Mouse (Mus musculus) C2C12 (cell line): ENCODE data around the gene Galnt10. TPM values are rescaled to one million over a fixed set of nuclear protein-coding genes. Genes with fewer than 3 reads are reported as not detected.

ENCODE experiments used
- H3K27me3 ChIP-seq: one replicate; pipeline ENCODE4 v1.6.1; 2011; ENCODE audit not compliant: control insufficient read depth, insufficient read depth, insufficient read length
- H3K36me3 ChIP-seq: one replicate; pipeline ENCODE4 v1.6.1; 2011; ENCODE audit not compliant: control insufficient read depth, insufficient read depth
- H3K4me3 ChIP-seq: one replicate; pipeline ENCODE4 v1.5.1; 2011; ENCODE audit warnings: mild to moderate bottlenecking, control low read depth; ENCODE audit not compliant: poor library complexity, insufficient read depth, severe bottlenecking
- H3K79me2 ChIP-seq: one replicate; pipeline ENCODE4 v1.6.1; 2011; ENCODE audit not compliant: control insufficient read depth, insufficient read depth
- H3K79me3 ChIP-seq: one replicate; pipeline ENCODE4 v1.6.1; 2011; ENCODE audit warnings: low read depth, control low read depth
- H3ac ChIP-seq: one replicate; pipeline ENCODE3; 2011; ENCODE audit warnings: low read depth; ENCODE audit not compliant: control insufficient read depth, insufficient read length
- CEBPB ChIP-seq: IDR thresholded peaks from one replicate; pipeline ENCODE4 v1.6.1; 2011; ENCODE audit warnings: low read depth, mild to moderate bottlenecking, control low read depth, moderate library complexity
- CTCF ChIP-seq: IDR thresholded peaks from one replicate; pipeline ENCODE4 v1.5.1; 2011; ENCODE audit not compliant: control insufficient read depth, insufficient read depth, insufficient read length
- FOSL1 ChIP-seq: IDR thresholded peaks from one replicate; pipeline ENCODE4 v1.8.0; 2011; ENCODE audit warnings: mild to moderate bottlenecking, low read length; ENCODE audit not compliant: poor library complexity, insufficient read depth, severe bottlenecking
- MAX ChIP-seq: IDR thresholded peaks from one replicate; pipeline ENCODE4 v1.6.1; 2011; ENCODE audit warnings: mild to moderate bottlenecking, control low read depth
- MYOD1 ChIP-seq: IDR thresholded peaks from one replicate; pipeline ENCODE4 v1.6.1; 2011; ENCODE audit warnings: low read depth; ENCODE audit not compliant: control insufficient read depth, insufficient read length
- MYOG ChIP-seq: IDR thresholded peaks from one replicate; pipeline ENCODE4 v1.6.1; 2011; ENCODE audit not compliant: control insufficient read depth, insufficient read length; ENCODE audit errors: extremely low read depth
- USF1 ChIP-seq: IDR thresholded peaks from one replicate; pipeline ENCODE4 v1.6.1; 2011; ENCODE audit warnings: low read depth, mild to moderate bottlenecking, control low read depth, moderate library complexity
- polyA plus RNA-seq: library from polyadenylated mRNA; unstranded; fragments of >200 nt; fragmentation: generic; extraction: Trizol; gene quantifications from one replicate; pipeline ENCODE4 v1.2.1, GENCODE M21; 2012; ENCODE audit warnings: missing spikeins

Galnt10 gene
- polyA plus RNA-seq, 1 experiment, result 43.0 TPM

GRCm38 (mm10) chr11:57682589-57682988 lies 37.3 kb downstream of the Galnt10 start:
- Histone ChIP-seq H3K79me2 (peaks cover 26% of the 10 kb centered on the region), H3ac (no peak overlapping the region), H3K27me3 (no peaks in the 10 kb centered on the region), H3K79me3 (peaks cover 2% of the 10 kb centered on the region), H3K36me3 (no peaks in the 10 kb centered on the region), H3K4me3 (no peak overlapping the region)
- no peak for TF ChIP-seq CEBPB
- no peak for TF ChIP-seq MYOG
- TF ChIP-seq MYOD1, result no peak
- no peak for TF ChIP-seq FOSL1
- no peak for TF ChIP-seq USF1
- TF ChIP-seq CTCF, result no peak
- TF ChIP-seq MAX, result no peak

DNA sequence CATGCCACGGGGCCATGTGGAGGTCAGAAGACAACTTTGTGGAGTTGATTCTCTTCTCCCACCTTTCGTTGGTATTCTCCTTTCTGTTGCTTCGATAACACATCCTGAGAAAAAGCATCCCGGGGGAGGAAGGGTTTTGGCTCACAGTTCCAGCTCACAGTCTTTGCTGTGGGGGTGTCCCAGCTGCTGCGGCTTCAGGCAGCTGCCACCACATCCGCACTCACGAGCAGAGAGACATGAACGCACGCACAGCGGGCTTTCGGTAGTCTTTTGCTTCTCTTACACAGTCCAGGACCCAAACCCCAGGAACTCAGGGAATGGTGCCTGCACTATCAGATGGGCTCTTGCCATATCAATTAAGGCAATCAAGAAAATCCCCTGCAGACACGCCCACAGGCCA lies 37.9 kb downstream of the Galnt10 start:
- no peaks in the 10 kb centered on the region for H3K27me3 ChIP-seq
- no peaks in the 10 kb centered on the region for H3K79me3 ChIP-seq
- TF ChIP-seq MYOD1 (peak; percentile 81), FOSL1 (no peak), MYOG (no peak), CTCF (no peak), USF1 (no peak), MAX (no peak), CEBPB (no peak)
- H3K36me3 ChIP-seq, result no peaks in the 10 kb centered on the region
- no peak overlapping the region for H3ac ChIP-seq
- no peak overlapping the region for H3K4me3 ChIP-seq
- peaks cover 28% of the 10 kb centered on the region for H3K79me2 ChIP-seq

- Histone ChIP-seq H3K79me2 (peaks cover 29% of the 10 kb centered on the region), H3ac (no peak overlapping the region), H3K36me3 (no peaks in the 10 kb centered on the region), H3K27me3 (no peaks in the 10 kb centered on the region), H3K4me3 (no peak overlapping the region), H3K79me3 (no peaks in the 10 kb centered on the region)
- peak; percentile 22 for TF ChIP-seq MYOD1
- no peak for TF ChIP-seq FOSL1
These were observed 38.7 kb downstream of the Galnt10 start for GRCm38 (mm10) chr11:57683931-57684330.

- Histone ChIP-seq H3K4me3 (no peak overlapping the region), H3ac (no peak overlapping the region)
- no peak for TF ChIP-seq MYOD1
- no peak for TF ChIP-seq MAX
- TF ChIP-seq CEBPB, result no peak
- TF ChIP-seq CTCF, result no peak
- no peak for TF ChIP-seq USF1
- TF ChIP-seq FOSL1, result no peak
- TF ChIP-seq MYOG, result no peak
These were observed 39.6 kb downstream of the Galnt10 start for GRCm38 (mm10) chr11:57684891-57685290.

GRCm38 (mm10) chr11:57685689-57686454 lies 40.6 kb downstream of the Galnt10 start:
- H3K27me3 ChIP-seq, result no peaks in the 10 kb centered on the region
- peaks cover 3% of the 10 kb centered on the region for H3K79me3 ChIP-seq
- TF ChIP-seq FOSL1 (no peak), MYOD1 (no peak), MAX (no peak), MYOG (no peak), USF1 (no peak), CTCF (no peak), CEBPB (no peak)
- no peak overlapping the region for H3K4me3 ChIP-seq
- H3K79me2 ChIP-seq, result peaks cover 37% of the 10 kb centered on the region
- no peak overlapping the region for H3ac ChIP-seq
- H3K36me3 ChIP-seq, result no peaks in the 10 kb centered on the region

More at GRCm38 (mm10) chr11:57684891-57685290, 39.6 kb downstream of the Galnt10 start:
- no peaks in the 10 kb centered on the region for H3K36me3 ChIP-seq
- H3K79me2 ChIP-seq, result peaks cover 32% of the 10 kb centered on the region
- H3K27me3 ChIP-seq, result no peaks in the 10 kb centered on the region
- H3K79me3 ChIP-seq, result no peaks in the 10 kb centered on the region

DNA sequence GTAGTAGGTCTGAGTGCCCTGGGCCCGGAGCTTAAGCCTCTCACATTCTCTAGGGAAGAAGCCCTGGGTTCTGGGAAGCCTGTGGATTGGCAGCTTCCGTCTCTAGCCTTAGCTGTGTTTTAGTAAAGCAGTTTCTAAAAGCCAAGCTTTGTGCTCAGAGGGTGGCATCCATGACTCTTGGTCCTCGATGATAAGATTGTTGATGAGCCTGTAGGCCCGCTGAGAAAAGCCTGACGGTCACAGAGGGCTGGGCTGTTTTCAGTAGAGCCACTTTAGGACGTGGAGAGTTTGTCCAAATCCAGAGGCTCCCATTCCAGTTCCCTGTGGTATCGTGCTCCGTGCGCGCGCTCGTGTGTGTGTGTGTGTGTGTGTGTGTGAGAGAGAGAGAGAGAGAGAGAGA lies 41.6 kb downstream of the Galnt10 start:
- Histone ChIP-seq H3K79me2 (peaks cover 45% of the 10 kb centered on the region), H3K36me3 (no peaks in the 10 kb centered on the region), H3K4me3 (no peak overlapping the region), H3ac (no peak overlapping the region), H3K79me3 (peaks cover 5% of the 10 kb centered on the region), H3K27me3 (no peaks in the 10 kb centered on the region)
- TF ChIP-seq MAX (no peak), USF1 (no peak), FOSL1 (no peak), MYOD1 (no peak), CEBPB (no peak), MYOG (no peak), CTCF (no peak)
